Mouse (Mus musculus) thymus, postnatal 10 days (tissue): Measurements from ENCODE around the gene Hddc2.
A peak's percentile ranks its signal among the peaks of the same experiment; 100 is the strongest.

Source experiments
- DNase-seq, 2 experiments: peaks; one replicate each; pipeline ENCODE4 v3.0.0; 2021; ENCODE audit warnings: low spot score in 2 of 2

Gene Hddc2

DNA sequence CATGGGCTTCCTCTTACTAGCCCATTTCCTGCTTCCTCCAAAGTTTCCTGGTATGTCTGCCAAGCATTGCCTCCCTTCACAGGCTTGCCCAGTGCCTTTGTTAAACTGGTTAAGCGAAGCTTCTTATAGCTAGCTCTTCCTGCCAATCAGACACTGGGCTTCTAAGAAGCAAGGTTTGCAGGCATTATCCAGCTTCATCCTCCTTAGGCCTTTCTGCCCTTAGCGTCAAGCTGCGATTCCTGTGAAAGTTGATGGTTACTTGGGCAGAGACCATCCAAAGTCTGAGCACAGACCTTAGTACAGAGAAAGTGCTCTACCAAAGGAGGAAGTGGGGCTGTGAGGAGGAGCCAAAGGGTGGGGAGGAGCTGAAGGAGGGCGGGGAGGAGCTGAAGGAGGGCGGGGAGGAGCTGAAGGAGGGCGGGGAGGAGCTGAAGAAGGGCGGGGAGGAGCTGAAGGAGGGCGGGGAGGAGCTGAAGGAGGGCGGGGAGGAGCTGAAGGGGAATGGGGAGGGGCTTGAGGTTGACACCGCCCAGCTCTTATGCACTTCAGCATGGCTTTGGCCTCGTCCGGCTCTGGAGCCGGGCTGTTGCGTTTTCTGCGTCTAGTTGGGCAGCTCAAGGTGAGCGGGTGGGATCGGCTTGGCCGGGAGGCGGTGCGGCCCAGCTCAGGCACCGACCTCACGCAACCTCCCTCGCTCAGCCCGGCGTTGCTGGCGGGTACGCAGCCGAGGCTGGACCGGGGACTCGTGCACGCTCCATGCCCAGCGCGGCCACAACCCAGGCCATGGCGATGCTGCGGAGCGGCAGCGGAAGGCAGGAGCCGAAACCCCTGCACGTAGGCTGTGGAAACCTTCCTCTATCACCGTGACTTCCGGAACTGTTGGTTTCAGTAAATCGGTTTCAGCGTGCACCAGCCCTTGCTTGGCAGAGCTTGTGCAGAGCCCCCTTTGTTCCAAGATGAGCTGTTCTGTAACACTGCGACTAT, at the start of gene Hddc2:
TSS of gene Hddc2 (plus strand) at position 519 of the 984 bp plus-strand sequence.
- peak; percentile 69 to 74 for DNase-seq

DNA sequence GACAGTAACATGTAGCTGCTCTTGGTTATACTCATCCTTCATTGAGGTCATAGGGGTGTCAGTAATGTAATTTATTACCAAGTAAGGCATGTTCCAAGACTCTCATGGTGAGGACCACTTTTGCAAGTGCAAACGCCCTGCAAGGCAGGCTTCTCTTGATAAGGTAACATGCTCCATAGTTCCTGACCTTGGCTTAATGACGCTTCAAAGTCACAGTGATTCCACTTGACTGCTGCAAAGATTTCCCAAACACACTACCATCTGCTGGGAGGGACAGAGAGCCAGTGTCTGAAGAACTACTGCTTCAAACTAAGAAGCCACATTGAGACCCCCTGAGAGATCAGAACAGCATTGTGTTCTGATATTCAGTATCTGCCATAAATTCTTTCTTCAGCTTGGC, 40.4 kb upstream of the Hddc2 start:
- DNase-seq, result no peak

DNA sequence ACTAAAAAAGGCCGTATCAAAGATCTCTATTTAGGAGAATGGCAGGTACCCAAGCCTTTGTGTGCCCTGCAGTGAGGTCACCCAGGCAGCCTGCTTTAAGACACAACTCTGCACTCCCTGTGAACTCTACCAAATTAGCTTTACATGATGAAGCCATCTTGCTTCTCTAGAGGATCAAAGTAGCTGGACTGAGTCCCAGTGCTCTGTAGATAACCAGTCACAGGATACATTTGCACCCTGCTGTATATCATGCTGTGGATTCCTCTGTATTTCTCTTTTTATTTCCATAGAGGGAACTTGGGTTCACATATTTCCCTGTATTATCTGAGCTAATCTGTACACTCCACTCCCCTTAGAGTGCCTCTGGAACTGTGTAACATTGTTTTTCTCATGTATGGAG, 40.0 kb upstream of the Hddc2 start:
- no peak for DNase-seq

DNA sequence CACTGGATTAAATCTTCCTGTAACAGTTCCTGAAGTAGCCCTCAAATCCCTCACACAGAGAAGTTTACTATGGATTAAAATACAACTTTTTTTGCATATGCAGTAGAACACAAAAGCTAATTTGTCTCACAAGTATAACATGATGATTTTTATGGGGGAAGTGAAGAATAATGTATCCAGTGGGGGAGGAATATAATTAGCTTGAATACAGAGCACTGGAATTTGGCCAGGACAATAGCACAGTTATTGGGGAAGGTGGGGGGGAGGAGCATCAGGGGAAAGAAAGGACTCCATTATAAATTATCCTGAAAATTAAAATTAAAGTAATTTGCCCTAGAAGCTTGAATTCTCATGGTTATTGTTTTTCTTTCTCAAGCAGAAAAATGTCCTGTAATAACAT, 25.4 kb upstream of the Hddc2 start:
- DNase-seq, result no peak

DNA sequence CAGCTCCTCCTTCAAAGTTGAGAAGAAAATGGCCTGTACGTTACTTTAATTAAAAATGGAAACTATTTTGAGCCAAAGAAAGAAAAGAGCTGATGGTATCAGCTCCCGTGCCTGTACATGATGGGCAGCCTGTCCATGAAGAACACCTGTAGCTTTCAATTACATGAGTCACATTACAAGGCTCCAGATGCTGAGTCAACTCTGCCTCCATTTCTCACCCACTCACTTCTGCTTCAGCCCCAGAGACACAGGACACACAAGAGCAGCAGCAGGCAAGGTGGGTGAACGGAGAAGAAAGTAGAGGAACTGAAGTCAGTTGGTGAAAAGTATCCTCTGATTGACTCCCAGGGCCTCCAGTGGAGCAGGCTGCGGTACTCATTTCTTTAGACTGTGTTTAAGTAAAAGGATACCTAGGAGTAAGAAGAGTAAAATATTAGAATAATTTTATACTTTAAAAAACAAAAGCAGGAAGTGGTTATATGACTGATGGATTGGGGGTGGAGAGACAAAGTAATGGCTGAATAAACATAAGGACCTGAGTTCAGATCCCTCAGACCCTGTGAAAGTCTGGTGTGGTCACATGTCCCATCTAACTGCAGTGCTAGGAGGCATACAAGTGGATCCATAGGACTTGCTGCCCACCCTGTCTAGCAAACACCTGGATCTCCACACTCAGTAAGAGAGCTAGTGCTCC, 24.3 kb upstream of the Hddc2 start:
- no peak for DNase-seq

DNA sequence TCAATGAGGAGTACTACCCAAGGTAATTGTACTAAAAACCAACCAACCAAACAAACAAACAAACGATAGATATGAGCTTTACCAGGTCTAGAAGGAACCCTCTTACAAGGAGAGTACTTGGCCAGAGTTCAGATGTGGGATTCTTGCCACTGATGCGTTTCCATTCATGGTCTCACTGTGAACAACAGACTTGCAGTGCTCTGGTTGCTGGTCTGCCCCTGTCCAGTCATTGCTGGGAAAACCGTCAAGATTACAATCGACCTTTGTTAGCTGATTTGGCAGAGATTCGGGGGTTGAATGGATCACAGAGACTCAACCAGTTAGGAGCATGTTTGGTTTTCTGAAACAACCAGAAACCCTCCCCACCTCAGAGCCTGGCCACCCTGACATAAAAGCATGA, 17.5 kb upstream of the Hddc2 start:
- DNase-seq, result no peak

DNA sequence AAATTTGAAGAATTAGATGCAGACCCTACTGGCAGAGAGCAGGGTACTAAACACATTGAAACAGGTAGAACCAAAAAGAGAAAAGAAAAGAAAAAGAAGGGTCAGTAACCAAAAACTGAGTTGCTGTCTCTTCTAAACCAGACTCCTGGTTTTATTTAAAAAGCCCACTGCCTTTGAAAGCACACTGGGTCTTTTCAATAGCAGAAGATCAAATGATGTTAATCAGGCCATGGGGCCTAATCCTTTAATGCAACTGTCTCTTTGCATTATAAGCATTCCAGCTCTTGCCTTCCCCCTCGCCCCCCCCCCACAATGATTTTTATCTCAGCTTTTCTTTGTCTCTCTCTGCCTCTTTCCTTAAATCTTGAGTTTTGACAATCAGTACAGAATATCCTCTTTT, 16.7 kb upstream of the Hddc2 start:
- DNase-seq, result no peak

DNA sequence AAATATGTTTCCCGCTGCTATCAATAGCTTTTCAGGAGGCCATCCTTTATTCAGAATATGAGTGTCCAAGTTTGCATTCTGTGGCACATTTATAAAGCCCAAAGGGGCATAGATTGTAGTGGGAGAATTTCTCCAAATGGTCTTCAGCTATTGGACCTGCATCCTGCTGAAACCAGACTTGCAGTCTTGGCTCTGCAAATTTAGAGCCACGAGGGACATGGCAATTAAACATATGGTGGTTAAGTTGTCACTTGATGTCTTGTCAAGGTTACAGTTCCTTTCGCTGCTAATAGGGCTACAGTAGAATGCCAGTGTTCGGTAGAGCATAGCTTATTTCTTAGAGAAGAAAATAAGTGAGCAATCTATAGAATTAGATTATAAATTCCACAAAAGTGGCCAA, 16.1 kb upstream of the Hddc2 start:
- DNase-seq, result no peak

DNA sequence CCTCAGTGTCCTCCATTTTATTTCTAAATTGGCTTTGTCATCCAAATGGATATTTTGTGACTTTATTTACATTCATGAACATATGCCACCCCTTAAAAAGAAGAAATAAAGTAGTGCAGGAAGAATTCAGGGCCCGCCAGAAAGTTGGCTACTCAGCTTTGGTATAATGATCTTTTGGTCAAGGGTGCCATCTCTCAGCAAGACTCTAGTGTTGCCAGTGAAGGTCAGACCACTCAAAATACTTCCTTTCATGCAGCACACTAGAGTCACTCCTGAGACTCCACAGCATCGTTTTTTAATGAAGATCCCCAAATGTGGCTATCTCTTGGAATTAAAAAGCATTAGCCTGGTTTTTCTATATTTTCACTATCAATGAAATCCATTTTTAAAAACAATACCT, 14.9 kb upstream of the Hddc2 start:
- DNase-seq, result no peak

DNA sequence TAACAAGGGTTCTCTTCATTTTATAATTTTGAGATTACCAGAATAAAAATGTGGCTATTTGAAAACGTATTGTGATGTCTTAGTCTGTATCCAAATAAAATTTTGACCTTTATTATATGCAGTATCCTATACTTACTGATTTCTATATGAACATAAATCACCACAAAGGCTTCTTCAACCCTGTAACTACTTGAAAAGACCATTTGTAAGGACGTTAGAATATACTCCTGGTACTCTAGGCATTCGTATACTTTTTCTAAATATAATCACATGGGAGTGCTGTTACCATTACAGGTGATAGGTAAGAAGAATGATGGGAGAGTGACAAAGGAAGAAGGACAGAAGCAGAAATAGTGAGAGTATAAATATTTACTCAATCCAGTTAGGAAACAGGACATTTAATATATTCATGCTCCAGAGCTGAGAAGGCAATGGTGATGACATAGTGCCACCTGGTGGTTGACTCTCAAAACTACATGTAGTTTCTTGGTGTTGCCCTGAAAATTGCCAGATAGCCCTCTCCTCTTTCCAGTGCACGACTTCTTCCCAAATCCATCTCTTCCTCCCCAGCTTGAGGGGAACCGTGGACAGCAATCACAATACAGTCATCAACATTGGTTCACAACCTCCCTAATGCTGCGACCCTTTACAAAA, 14.1 kb upstream of the Hddc2 start:
- DNase-seq, result peak in 1 of 2 experiments; percentile 43

DNA sequence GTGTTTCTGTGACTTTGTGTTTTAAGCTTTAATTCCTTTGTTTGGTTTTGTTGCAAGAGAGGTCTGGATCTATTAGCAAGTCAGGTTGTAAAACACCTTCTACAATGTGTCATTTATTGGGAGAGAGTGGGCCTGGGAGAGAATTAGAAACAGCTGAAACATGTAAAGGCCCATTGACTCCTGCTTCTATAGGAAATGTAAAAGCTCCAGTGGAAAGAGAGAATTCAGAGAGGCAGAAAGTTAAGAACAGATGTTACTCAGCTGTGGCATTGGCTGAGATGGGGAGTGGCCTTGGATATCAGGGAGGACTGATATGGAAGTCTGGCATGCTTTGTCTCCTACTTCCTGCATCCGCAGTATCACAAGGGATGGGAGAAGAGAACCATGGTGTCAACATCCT, 12.9 kb upstream of the Hddc2 start:
- DNase-seq, result no peak

DNA sequence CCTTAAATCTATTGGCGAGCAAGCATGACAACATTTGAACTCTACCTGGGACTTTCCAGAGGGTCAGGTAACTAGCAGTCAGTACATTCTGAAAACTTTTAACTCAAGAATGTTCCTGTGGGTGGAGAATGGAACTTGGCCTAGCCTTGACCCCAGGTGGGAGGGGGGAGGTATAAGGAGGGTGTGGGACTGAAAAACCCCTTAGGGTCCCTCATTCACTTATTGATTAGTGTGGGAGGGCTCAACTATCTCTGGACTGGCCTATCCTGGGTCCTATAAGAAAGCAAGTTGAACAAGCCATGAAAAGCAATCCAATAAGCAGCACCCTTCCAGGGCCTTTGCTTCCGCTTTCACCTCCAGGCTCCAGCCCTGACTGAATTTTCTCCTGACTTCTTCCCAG, 9.7 kb upstream of the Hddc2 start:
- no peak for DNase-seq

DNA sequence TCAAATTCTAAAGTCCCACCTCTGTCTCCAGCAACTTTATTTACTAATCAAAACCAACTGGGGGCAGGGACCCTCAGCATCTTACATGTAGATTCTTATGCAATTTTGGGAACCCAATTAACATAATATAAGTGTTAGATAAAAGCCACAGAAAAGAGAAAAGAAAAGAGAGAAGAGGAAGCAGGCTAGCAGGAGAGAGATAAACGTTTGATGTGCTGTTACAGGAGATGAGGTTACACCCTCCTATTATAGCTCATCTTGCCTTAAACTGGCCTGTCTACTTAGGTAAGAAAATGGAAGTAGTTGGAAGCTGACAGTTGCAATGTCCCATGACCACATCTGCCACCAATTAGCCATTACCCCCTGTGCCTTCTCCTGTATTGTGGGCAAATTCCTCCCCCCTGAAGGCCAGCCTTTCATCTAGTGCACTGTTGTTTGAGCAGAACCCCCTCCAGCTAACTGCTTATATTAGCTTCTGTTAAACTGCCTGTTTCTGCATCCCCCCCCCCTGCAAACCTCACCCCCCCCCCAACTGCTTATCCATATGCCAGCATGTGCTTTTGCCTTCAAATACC, 6.1 kb upstream of the Hddc2 start:
- DNase-seq, result no peak

DNA sequence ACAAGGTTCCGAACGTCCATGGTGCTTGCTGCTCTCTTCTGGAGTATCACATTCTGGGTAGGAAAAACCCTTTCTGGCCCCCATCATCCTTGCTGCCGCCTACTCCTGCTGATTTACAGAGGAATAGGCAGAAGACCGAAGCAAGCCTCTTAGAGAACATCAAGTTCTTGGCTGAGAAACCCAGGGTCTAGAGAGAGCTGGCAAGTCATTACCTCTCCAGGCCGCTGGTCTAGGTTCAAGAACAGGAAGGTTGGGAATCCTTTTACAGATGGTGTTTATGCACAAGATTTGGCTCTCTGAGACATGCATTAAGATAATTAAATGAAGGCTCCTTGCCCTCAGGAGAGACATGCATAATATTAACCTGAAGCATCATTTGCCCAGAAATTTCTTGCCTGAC, 5.3 kb downstream of the Hddc2 start:
- no peak for DNase-seq

DNA sequence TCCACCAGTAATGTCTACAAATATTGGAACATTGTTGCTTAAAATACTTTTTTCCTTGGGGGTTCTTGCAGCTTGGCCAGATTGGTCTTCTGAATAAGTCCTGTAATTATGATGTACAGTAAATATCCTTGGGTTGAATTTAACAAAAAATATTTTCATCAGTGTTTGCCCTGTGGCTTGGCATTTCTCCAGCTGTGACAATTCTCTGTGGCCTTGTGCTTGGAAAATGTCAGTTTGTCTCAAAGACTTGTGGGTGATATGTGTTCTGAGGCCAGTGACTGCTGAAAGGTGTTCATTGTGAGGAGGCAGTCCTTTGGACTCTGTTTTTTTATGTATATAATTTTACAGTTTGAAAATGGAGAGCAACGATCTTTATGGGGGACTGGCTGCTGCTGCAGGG, 16.3 kb downstream of the Hddc2 start:
- no peak for DNase-seq

DNA sequence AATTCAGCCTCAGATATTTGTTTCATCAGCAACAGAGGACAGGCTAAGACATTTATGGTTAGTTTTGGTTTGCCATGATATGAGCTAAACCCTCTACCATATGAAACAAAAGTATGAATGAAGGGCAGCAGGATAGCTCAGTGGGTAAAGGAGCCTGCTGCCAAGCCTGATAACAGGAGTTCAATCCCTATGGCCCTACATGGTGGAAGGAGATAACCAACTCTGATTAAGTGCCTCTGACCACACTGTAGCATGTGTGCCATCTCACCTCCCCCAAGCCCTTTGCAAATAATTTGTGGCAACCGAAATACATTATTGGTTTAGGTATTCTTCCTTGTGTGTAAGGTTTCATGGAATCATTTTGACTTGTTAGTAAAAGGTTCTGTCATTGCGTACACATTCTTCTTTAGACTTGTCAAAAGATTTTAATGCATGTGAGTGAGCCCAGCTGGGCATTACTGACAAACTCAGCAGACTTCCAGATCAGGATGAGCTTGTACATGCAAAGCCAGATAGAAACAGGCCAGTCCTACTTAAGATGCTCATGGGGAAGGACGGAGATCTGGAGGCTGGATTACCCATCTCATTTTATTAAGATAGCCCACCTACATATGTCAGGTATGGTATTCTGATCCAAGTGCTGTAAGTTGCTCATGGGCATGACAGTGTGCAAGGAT, 17.2 kb downstream of the Hddc2 start:
- no peak for DNase-seq

DNA sequence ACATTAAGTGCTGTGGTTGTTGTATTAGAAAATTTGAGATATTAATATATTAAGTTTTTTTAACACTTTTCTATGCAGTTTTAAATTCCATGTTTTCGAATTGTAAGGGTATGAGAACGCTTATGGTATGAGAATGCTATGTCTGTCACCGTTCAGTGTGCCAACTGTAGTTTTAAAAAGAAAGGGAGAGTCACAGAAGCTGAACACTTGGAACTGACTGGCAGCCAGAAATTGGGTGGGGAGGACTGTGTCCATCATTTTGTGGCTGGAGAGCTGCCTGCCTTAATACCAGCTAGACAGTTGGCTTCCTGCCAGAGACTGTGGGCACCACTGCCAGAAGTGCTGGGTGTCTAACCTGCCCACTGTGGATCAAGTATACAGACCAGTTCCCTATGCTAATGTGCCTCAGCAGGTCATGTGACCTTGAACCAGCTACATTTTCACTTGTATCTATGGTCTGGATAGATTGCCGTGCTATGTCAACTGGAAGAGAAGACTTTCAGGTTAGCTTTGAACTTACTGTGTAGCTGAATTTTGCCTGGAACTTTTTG, 18.1 kb downstream of the Hddc2 start:
- DNase-seq, result no peak

DNA sequence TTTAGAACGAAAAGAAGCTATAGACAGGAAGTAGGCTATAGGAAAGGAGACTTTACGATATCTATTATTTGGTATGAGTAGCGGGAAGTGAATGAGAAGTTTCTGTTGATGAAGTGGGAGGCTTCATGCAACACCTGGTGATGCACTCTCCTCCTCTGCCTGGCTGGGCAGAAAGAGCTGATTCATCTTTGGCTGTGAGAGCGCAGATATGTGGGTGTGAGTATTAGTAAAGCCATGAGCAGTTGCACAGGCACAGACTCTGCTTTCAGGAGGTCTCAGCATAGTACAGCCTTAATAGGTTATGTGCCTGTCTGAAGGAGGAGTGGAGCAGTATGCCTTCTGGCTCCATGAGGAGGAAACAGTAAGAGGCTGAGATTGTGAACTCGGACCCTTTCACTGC, 23.2 kb downstream of the Hddc2 start:
- no peak for DNase-seq

DNA sequence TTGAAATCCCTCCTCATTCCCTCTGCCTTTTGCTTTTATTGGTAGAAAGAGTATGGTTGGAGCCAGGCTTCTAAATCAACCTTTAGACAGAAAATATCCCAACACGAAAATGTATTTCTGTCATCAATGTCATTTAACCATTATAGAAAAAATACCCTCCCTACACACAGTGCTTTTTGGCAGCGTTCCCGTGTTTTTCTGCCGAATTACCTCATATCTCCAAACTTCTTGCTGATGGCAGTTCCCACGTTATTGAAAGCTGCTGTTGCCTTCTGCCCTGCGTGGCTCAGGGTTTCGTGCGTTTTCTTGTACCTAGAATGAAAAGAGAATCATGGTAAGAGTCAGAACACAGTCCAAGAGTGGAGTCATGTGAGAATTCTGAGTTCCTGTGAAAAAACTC, 33.2 kb downstream of the Hddc2 start:
- DNase-seq, result no peak

DNA sequence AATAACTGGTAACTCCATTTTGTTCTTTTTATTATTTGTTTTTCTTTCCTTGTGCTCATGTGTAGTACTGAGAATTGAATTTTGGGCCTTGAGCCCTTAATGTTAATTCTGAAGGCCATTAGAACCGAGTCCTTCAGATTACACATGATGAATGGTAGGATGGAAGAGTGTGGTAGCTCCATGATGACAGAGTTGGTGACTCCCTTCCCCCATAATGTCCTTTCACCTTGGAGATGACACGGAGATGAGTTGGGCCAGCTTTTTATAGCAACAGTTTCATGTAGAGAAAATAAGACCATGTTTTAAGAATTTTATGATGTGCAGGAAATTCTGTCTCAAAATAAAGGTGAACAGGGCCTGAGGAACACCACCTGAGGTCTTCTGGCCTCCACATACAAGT, 37.9 kb downstream of the Hddc2 start:
- no peak for DNase-seq

DNA sequence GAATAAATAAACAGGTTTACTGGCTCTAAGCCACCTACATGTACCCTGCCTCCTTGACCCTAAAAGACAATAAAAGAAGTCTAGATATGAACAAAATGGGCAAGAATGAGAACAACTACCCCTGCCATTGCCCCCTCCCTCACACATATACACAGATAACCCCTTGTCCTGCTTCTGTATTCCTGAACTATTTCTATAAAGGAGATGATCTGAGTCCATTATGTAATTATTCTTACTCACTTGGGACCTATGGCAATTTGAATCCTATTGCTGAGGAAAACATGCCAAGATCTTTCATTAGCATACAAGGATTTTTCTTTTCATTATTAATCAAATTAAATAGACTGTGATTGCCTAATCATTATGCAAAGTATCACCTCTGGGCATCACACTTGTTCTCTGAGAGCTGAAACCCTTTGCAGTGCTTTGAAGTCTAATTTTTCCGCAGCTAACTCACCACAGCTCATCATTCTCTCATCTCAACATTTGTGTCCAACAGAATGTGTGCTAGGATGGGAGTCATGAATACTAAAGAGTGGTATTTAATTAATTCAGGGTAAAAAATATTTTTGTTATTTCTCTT, 39.8 kb downstream of the Hddc2 start:
- DNase-seq, result no peak
